Mouse (Mus musculus) testis, adult 2 months (tissue): ENCODE data around the gene Drd3. TPM values are rescaled to one million over a fixed set of nuclear protein-coding genes. Genes with fewer than 3 reads are reported as not detected.

Source experiments
- H3K27ac ChIP-seq: fragments of 200-500 bp; 2 replicates; pipeline ENCODE4 v1.5.1; 2012; ENCODE audit warnings: low read depth, low read length; ENCODE audit not compliant: control insufficient read depth, insufficient read depth
- H3K27me3 ChIP-seq: fragments of 200-500 bp; 2 replicates; pipeline ENCODE4 v1.6.1; 2012; ENCODE audit warnings: mild to moderate bottlenecking, low read length, moderate library complexity; ENCODE audit not compliant: control insufficient read depth, insufficient read depth
- H3K36me3 ChIP-seq: fragments of 200-500 bp; 2 replicates; pipeline ENCODE4 v1.6.1; 2012; ENCODE audit warnings: mild to moderate bottlenecking, low read length; ENCODE audit not compliant: control insufficient read depth, insufficient read depth
- H3K4me1 ChIP-seq: fragments of 200-500 bp; 2 replicates; pipeline ENCODE4 v1.6.1; 2012; ENCODE audit warnings: low read length; ENCODE audit not compliant: control insufficient read depth, insufficient read depth
- H3K4me3 ChIP-seq: fragments of 200-500 bp; 2 replicates; pipeline ENCODE4 v1.5.1; 2012; ENCODE audit warnings: low read depth, mild to moderate bottlenecking, low read length, moderate library complexity, mixed read lengths; ENCODE audit not compliant: control insufficient read depth
- CTCF ChIP-seq: fragments of 200-500 bp; IDR thresholded peaks from 2 replicates; pipeline ENCODE4 v1.5.1; 2012; ENCODE audit warnings: low read depth, mild to moderate bottlenecking, inconsistent platforms, low read length, moderate library complexity; ENCODE audit not compliant: control insufficient read depth, insufficient read depth, insufficient replicate concordance
- polyA plus RNA-seq: library from polyadenylated mRNA; depleted of rRNA; stranded (reverse); fragments of >200 nt; gene quantifications from 2 replicates; pipeline ENCODE4 v1.2.3, GENCODE M21; 2012; rRNA removed

Drd3 gene
- polyA plus RNA-seq, 1 experiment = not detected

- H3K27me3 ChIP-seq = no peaks in the 10 kb centered on the region
- no peak overlapping the region for H3K4me3 ChIP-seq
- no peak for TF ChIP-seq CTCF
- H3K36me3 ChIP-seq = no peaks in the 10 kb centered on the region
- H3K4me1 ChIP-seq = no peaks in the 10 kb centered on the region
- H3K27ac ChIP-seq = no peak overlapping the region
Measured at GRCm38 (mm10) chr16:43871419-43871818, 117.6 kb downstream of the Drd3 start.

Other genes with a start within 250 kb of the Drd3 start
- 0.12 TPM in 1 of 2 replicates, not detected in the other for gene Tigit, start 89.9 kb upstream of the Drd3 start, polyA plus RNA-seq
- gene Ccdc191, start 135.8 kb downstream of the Drd3 start, polyA plus RNA-seq = 9.7 and 36.6 TPM in 2 replicates
- gene Qtrt2, start 172.8 kb downstream of the Drd3 start, polyA plus RNA-seq = 9.9 and 11.0 TPM in 2 replicates
- 1.0 and 1.3 TPM in 2 replicates for gene Zdhhc23, start 225.8 kb downstream of the Drd3 start, polyA plus RNA-seq